Mouse (Mus musculus) limb, embryonic 14.5 days (tissue): ENCODE measurements at regions not wholly inside any gene's neighbourhood (a gene's known extent, or its start where the extent isn't known, plus 50 kb on each side); places are given as distances from the start of the nearest gene placed in this dataset.
"Not testable (repeated sequence)": the region's sequence is repeated elsewhere in the genome, so short reads cannot be mapped to it uniquely, and the experiment has no call there.

Experiments used
- ATAC-seq: fragments of 200-750 bp; cut with Nextera tagmentation; 2 replicates; pipeline ENCODE4 v1.8.0; 2017; ENCODE audit warnings: low read depth, moderate number of reproducible peaks, moderate TSS enrichment; ENCODE audit not compliant: low FRiP score
- DNase-seq: peaks from one replicate; pipeline ENCODE4 v3.0.0-alpha.2; 2015; ENCODE audit warnings: low spot score
- H3K27ac ChIP-seq: fragments of 300-500 bp; sonication (generic); replicated peaks from 2 replicates; pipeline ENCODE4 v1.5.1; 2014; ENCODE audit warnings: low read depth, mild to moderate bottlenecking, low read length, moderate library complexity, mixed read lengths
- H3K27me3 ChIP-seq: fragments of 300-500 bp; sonication (generic); 2 replicates; pipeline ENCODE4 v1.6.1; 2014; ENCODE audit warnings: low read length, mixed read lengths; ENCODE audit not compliant: control insufficient read depth, insufficient read depth
- H3K36me3 ChIP-seq: fragments of 300-500 bp; sonication (generic); 2 replicates; pipeline ENCODE4 v1.6.1; 2014; ENCODE audit warnings: mild to moderate bottlenecking, low read length, moderate library complexity, mixed read lengths; ENCODE audit not compliant: control insufficient read depth, insufficient read depth
- H3K4me1 ChIP-seq: fragments of 300-500 bp; sonication (generic); 2 replicates; pipeline ENCODE4 v1.6.1; 2014; ENCODE audit warnings: antibody characterized with exemption, low read length, mixed read lengths; ENCODE audit not compliant: control insufficient read depth, insufficient read depth
- H3K4me2 ChIP-seq: fragments of 300-500 bp; sonication (generic); replicated peaks from 2 replicates; pipeline ENCODE4 v1.6.1; 2014; ENCODE audit warnings: low read depth, mild to moderate bottlenecking, low read length, moderate library complexity; ENCODE audit not compliant: severe bottlenecking
- H3K4me3 ChIP-seq: fragments of 300-500 bp; sonication (generic); replicated peaks from 2 replicates; pipeline ENCODE4 v1.5.1; 2014; ENCODE audit warnings: low read length
- H3K9ac ChIP-seq: fragments of 300-500 bp; sonication (generic); 2 replicates; pipeline ENCODE4 v1.6.1; 2014; ENCODE audit warnings: mild to moderate bottlenecking, low read depth, low read length, moderate library complexity; ENCODE audit not compliant: severe bottlenecking
- H3K9me3 ChIP-seq: fragments of 300-500 bp; sonication (generic); 2 replicates; pipeline ENCODE4 v1.6.1; 2016; ENCODE audit warnings: low read length; ENCODE audit not compliant: control insufficient read depth
- POLR2A ChIP-seq: fragments of 200-500 bp; IDR thresholded peaks from 2 replicates; pipeline ENCODE4 v1.8.0; 2012; ENCODE audit warnings: inconsistent platforms, mild to moderate bottlenecking, moderate library complexity, borderline replicate concordance; ENCODE audit not compliant: insufficient read depth, insufficient read length; ENCODE audit errors: extremely low read depth
- WGBS: fragments of 180-500 bp; shearing (Covaris S2); extraction: QIAGEN DNeasy Blood & Tissue Kit; methylation state at CpG from one replicate; pipeline ENCODE4 v1.1.7; 2014; 5-methylcytosine and 5-hydroxymethylcytosine counted together

GRCm38 (mm10) chr10:86590211-86590610 is 91.5 kb upstream of the Syn3 start:
- not testable (repeated sequence) for H3K27me3 ChIP-seq, H3K4me1 ChIP-seq, H3K27ac ChIP-seq, DNase-seq, H3K9ac ChIP-seq, H3K36me3 ChIP-seq, H3K4me2 ChIP-seq, H3K4me3 ChIP-seq, H3K9me3 ChIP-seq, ATAC-seq
- 83% methylated on average over 2 of the region's 2 CpGs for WGBS

GRCm38 (mm10) chr10:86566875-86567274 is 68.2 kb upstream of the Syn3 start:
- H3K4me2 ChIP-seq, H3K36me3 ChIP-seq, DNase-seq, H3K9me3 ChIP-seq, H3K27me3 ChIP-seq, H3K4me1 ChIP-seq, H3K27ac ChIP-seq, H3K4me3 ChIP-seq, ATAC-seq, H3K9ac ChIP-seq: not testable (repeated sequence)
- 83% methylated on average over 1 of the region's 2 CpGs for WGBS

- no peak overlapping the region for H3K4me3 ChIP-seq
- no peak overlapping the region for H3K27ac ChIP-seq
- no peaks in the 10 kb centered on the region for H3K36me3 ChIP-seq
- no peaks in the 10 kb centered on the region for H3K4me1 ChIP-seq
- TF ChIP-seq POLR2A: no peak
- no peak overlapping the region for H3K9ac ChIP-seq
- H3K9me3 ChIP-seq: no peaks in the 10 kb centered on the region
- WGBS: 54% methylated on average over 8 of the region's 8 CpGs
- no peak overlapping the region for H3K4me2 ChIP-seq
- H3K27me3 ChIP-seq: no peaks in the 10 kb centered on the region
- DNase-seq (no peak), ATAC-seq (no peak)
Observed at GRCm38 (mm10) chr10:86555843-86556242, 57.1 kb upstream of the Syn3 start.
